ENCODE assay signal across 8 mouse cellular contexts in the genomic region with DNA sequence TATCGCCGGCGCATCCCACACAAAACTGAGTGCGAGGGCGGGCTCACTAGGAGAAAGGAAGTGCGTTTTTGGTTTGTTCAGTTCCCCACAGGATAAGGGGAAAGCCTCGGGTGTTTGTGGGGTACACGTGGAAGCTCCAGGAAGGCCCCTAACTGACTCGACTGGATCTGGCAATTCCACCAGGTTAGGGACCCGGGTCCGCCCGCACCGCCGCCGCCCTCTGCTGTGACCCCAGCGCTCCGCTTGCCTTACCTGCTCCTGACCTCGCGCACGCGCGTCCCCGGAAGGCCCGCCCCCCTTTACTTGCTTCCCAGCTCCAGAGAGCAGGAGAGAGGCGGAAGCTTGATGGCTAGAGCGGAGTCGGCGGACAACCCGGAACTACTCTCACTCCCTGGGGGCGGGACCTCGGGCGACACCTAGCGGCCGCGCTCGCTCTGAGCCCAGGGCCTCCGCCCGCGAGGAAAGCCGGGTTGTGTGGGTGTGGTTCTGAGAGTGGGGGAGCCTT. TPM values are rescaled to one million over a fixed set of nuclear protein-coding genes. Genes with fewer than 3 reads are reported as not detected.
A peak's percentile ranks its signal among the peaks of the same experiment; 100 is the strongest.
DNase-seq lines count a peak whose midpoint lies in the region; ATAC-seq lines count a peak whose summit lies in the region.

TSS of gene Mrps33 (minus strand) at position 377 of the 505 bp plus-strand sequence.

- peak; percentile 97 for DNase-seq in adipocyte (ENCODE audit: low spot score)
- peak; percentile 97 for DNase-seq in embryo, embryonic 10 days (ENCODE audit: low spot score)
- DNase-seq in gastrocnemius, postnatal 14 days, result peak; percentile 96
- peak; percentile 95 to 97 for DNase-seq in left cerebral cortex, postnatal 10 days (ENCODE audit: extremely low spot score in 1 of 2, low spot score in 2 of 2)
- peak; percentile 97 for DNase-seq in right cerebral cortex, postnatal 25 days
- DNase-seq in urinary bladder, postnatal 4 days (ENCODE audit: low spot score in 2 of 2), result peak; percentile 94 to 97

- intact Hi-C loops in gastrocnemius, postnatal 14 days (cut with DNase I; ENCODE audit: low total_unique reads), result no loop called here
- intact Hi-C loops in left cerebral cortex, postnatal 10 days (cut with DNase I), result no loop called here

- ATAC-seq in inflammation-experienced regulatory T-cells, adult 6 months, result peak; percentile 98
- ATAC-seq in megakaryocyte-erythroid progenitor cell, adult 5-6 weeks (replicated peaks; ENCODE audit: low FRiP score, low TSS enrichment, poor library complexity, severe bottlenecking), result peak; percentile 100

RNA-seq across cellular contexts. Expression of gene Mrps33, which starts in this region (rescaled TPM):
- total RNA-seq in gastrocnemius, postnatal 14 days (2021), result 10 to 100 TPM; 54.9 to 65.0 TPM
- polyA plus RNA-seq in inflammation-experienced regulatory T-cells, adult 6 months (2017; shearing (Covaris generic)), result 100 to 1,000 TPM; 158 to 249 (median 247) TPM
- 100 to 1,000 TPM in 1 of 2 experiments, 10 to 100 TPM in 1; 92.6 to 107 TPM for total RNA-seq in left cerebral cortex, postnatal 10 days (2021)
- total RNA-seq in megakaryocyte-erythroid progenitor cell, adult 5-6 weeks (2014; fragmentation: Nextera tagmentation), result 94.6 and 101 TPM in 2 replicates
- 46.4 and 67.5 TPM in 2 replicates for total RNA-seq in megakaryocyte-erythroid progenitor cell, adult 5-6 weeks (2017)

Comparison
In these comparisons a context has a peak if more than half of its experiments do, and no peak if none do; other contexts are left out.
1. Peak in every context shown above with its lines: DNase-seq and ATAC-seq.